Mouse (Mus musculus) left cerebral cortex, postnatal 10 days (tissue): Measurements from ENCODE around the gene Maged2. TPM values are rescaled to one million over a fixed set of nuclear protein-coding genes. Genes with fewer than 3 reads are reported as not detected.
"Not testable (repeated sequence)": the region's sequence is repeated elsewhere in the genome, so short reads cannot be mapped to it uniquely, and the experiment has no call there.

Source experiments
- DNase-seq, 2 experiments: peaks; one replicate each; pipeline ENCODE4 v3.0.0; 2021 to 2022; ENCODE audit warnings: low spot score in 2 of 2, mixed read lengths in 1 of 2; ENCODE audit errors: extremely low spot score in 1 of 2
- intact Hi-C: fragments of 180-260 bp; cut with DNase I; formaldehyde crosslinking; loops from one replicate; pipeline ENCODE4 v1.15.1; 2025
- total RNA-seq, 2 experiments: library from RNA; stranded (reverse); gene quantifications; 2 replicates each; pipeline ENCODE4 v1.2.3; 2021

Maged2 gene
- total RNA-seq, result 100 to 1,000 TPM in 1 of 2 experiments, 10 to 100 TPM in 1; 92.6 to 101 TPM

GRCm38 (mm10) chrX:150814139-150814469 lies at the start of gene Maged2:
Maged2 (minus strand) TSS chrX:150814345.
- DNase-seq, result peak in 1 of 2 experiments; percentile 23
- intact Hi-C loops, result loop anchor here (5.0 kb wide), 1 partner anchor 143 kb away; no protein-coding TSS in a partner anchor

- intact Hi-C loops, result no loop called here
- no peak for DNase-seq
Observed at GRCm38 (mm10) chrX:150848230-150848629, 34.1 kb upstream of the Maged2 start.

GRCm38 (mm10) chrX:150845480-150846205 lies 31.5 kb upstream of the Maged2 start:
- DNase-seq, intact Hi-C loops: not testable (repeated sequence)

GRCm38 (mm10) chrX:150843257-150843656 lies 29.1 kb upstream of the Maged2 start:
- DNase-seq, intact Hi-C loops: not testable (repeated sequence)

- intact Hi-C loops, result no loop called here
- no peak for DNase-seq
Observed at GRCm38 (mm10) chrX:150830297-150830696, 16.2 kb upstream of the Maged2 start.

GRCm38 (mm10) chrX:150817278-150817677 lies 3.1 kb upstream of the Maged2 start:
- DNase-seq, result no peak
- intact Hi-C loops, result no loop called here

- DNase-seq, result no peak
- intact Hi-C loops, result no loop called here
Observed at GRCm38 (mm10) chrX:150815601-150816000, 1.5 kb upstream of the Maged2 start.

GRCm38 (mm10) chrX:150813464-150814138 lies 544 bp downstream of the Maged2 start:
- peak in 1 of 2 experiments; percentile 72 for DNase-seq
- intact Hi-C loops, result loop anchor here (5.0 kb wide), 1 partner anchor 144 kb away; no protein-coding TSS in a partner anchor

GRCm38 (mm10) chrX:150812787-150813298 lies 1.3 kb downstream of the Maged2 start:
- DNase-seq, result peak; percentile 85 to 93
- intact Hi-C loops, result loop anchor here (5.0 kb wide), 1 partner anchor 144 kb away; no protein-coding TSS in a partner anchor

- DNase-seq, intact Hi-C loops: not testable (repeated sequence)
Observed at GRCm38 (mm10) chrX:150800987-150801386, 13.2 kb downstream of the Maged2 start.

- intact Hi-C loops, DNase-seq: not testable (repeated sequence)
Observed at GRCm38 (mm10) chrX:150798493-150799177, 15.5 kb downstream of the Maged2 start.

Other genes starting within 250 kb of the Maged2 start
- 1 to 10 TPM; 3.6 TPM for gene Pfkfb1, start 226.1 kb downstream of the Maged2 start, total RNA-seq
- gene Apex2, start 224.5 kb downstream of the Maged2 start, total RNA-seq, result 10 to 100 TPM; 16.6 to 16.9 TPM
- 100 to 1,000 TPM; 153 to 162 TPM for gene Tro, start 156.8 kb downstream of the Maged2 start, total RNA-seq
- gene Gnl3l, start 203.0 kb upstream of the Maged2 start, total RNA-seq, result 100 to 1,000 TPM; 214 to 221 TPM
- gene Fgd1, start 231.8 kb upstream of the Maged2 start, total RNA-seq, result 10 to 100 TPM; 31.2 to 31.7 TPM